Mouse (Mus musculus) cerebellum, adult 11 months (tissue): ENCODE data around the gene Spata7.
"Not testable (repeated sequence)": the region's sequence is repeated elsewhere in the genome, so short reads cannot be mapped to it uniquely, and the experiment has no call there.

Source experiments
- DNase-seq: peaks from one replicate; pipeline ENCODE4 v3.0.0; 2022

Spata7 gene

GRCm38 (mm10) chr12:98627392-98628259 lies at the start of gene Spata7:
TSS of gene Spata7 (plus strand) at chr12:98628157.
- DNase-seq: peak; percentile 82

GRCm38 (mm10) chr12:98585302-98585701 lies 42.7 kb upstream of the Spata7 start:
- peak; percentile 36 for DNase-seq

- no peak for DNase-seq
Measured at GRCm38 (mm10) chr12:98588573-98588972, 39.4 kb upstream of the Spata7 start.

GRCm38 (mm10) chr12:98591016-98591415 lies 36.9 kb upstream of the Spata7 start:
- no peak for DNase-seq

- no peak for DNase-seq
Measured at GRCm38 (mm10) chr12:98600861-98601260, 27.1 kb upstream of the Spata7 start.

GRCm38 (mm10) chr12:98602114-98602513 lies 25.8 kb upstream of the Spata7 start:
- DNase-seq: no peak

GRCm38 (mm10) chr12:98605264-98605663 lies 22.7 kb upstream of the Spata7 start:
- no peak for DNase-seq

- no peak for DNase-seq
Measured at GRCm38 (mm10) chr12:98606595-98607290, 21.2 kb upstream of the Spata7 start.

- no peak for DNase-seq
Measured at GRCm38 (mm10) chr12:98610341-98610740, 17.6 kb upstream of the Spata7 start.

- DNase-seq: no peak
Measured at GRCm38 (mm10) chr12:98614910-98615508, 12.9 kb upstream of the Spata7 start.

GRCm38 (mm10) chr12:98615746-98616145 lies 12.2 kb upstream of the Spata7 start:
- no peak for DNase-seq

GRCm38 (mm10) chr12:98619496-98619895 lies 8.5 kb upstream of the Spata7 start:
- DNase-seq: no peak

- DNase-seq: not testable (repeated sequence)
Measured at GRCm38 (mm10) chr12:98620922-98621321, 7.0 kb upstream of the Spata7 start.

GRCm38 (mm10) chr12:98623266-98623665 lies 4.7 kb upstream of the Spata7 start:
- DNase-seq: not testable (repeated sequence)

- no peak for DNase-seq
Measured at GRCm38 (mm10) chr12:98628260-98628970, 458 bp downstream of the Spata7 start.

- DNase-seq: no peak
Measured at GRCm38 (mm10) chr12:98644852-98645251, 16.9 kb downstream of the Spata7 start.

- DNase-seq: no peak
Measured at GRCm38 (mm10) chr12:98656873-98657272, 28.9 kb downstream of the Spata7 start.

GRCm38 (mm10) chr12:98662617-98663016 lies 34.7 kb downstream of the Spata7 start:
- no peak for DNase-seq

- peak; percentile 39 for DNase-seq
Measured at GRCm38 (mm10) chr12:98668132-98668814, 40.3 kb downstream of the Spata7 start.

- no peak for DNase-seq
Measured at GRCm38 (mm10) chr12:98669086-98669485, 41.1 kb downstream of the Spata7 start.

- DNase-seq: peak; percentile 85
Measured at GRCm38 (mm10) chr12:98669864-98670263, 41.9 kb downstream of the Spata7 start.

- no peak for DNase-seq
Measured at GRCm38 (mm10) chr12:98670429-98670828, 42.5 kb downstream of the Spata7 start.
